Mouse (Mus musculus): Measurements from ENCODE around the gene Mecom. TPM values are rescaled to one million over a fixed set of nuclear protein-coding genes. Genes with fewer than 3 reads are reported as not detected.
A peak's percentile ranks its signal among the peaks of the same experiment; 100 is the strongest.

Gene Mecom
- total RNA-seq, 4 experiments from 2014 or later, result 3.4 to 6.2 (median 5.2) TPM

GRCm38 (mm10) chr3:30038545-30038944, 509.3 kb downstream of the Mecom start:
- DNase-seq (ENCODE audit: low spot score in 2 of 2), result no peak

DNA sequence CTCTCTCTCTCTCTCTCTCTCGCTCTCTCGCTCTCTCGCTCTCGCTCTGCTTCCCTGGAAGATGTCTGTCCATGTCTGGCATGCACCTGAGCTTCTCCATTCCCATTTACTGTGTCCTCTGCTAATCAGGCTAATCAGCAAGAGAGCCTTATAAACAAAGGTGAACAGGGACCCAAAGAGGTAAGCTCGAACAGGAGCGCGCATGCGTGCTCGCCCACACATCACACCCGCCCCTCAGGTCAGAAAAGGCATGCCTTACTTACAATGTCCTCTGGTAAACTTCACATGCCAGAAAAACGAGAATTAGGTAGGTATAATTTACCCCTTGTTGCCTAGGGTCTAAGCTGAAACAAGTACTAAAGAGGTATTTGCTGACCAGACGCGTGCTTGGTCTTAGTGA, 527.8 kb downstream of the Mecom start:
- DNase-seq (ENCODE audit: low spot score in 2 of 2), result no peak

DNA sequence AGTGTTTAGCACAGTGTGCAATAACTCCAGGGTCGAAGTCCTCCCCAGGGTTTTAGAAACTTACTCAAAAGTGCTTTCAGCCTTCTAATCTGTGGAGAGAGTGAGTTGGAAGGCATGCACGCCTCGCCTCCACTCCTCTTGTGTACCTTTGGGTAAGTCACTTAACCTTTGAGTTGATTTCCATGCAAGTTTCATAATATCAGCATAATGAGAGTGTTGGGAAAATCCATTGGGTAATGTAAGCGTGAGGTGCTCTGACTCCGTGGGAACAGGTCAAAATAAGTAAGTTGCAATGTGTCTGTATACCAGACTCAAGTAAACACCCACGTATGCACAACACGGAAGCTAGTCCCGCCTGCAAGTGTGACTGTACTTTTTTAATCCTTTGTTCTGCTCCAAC, 528.4 kb downstream of the Mecom start:
- no peak for DNase-seq (ENCODE audit: low spot score in 2 of 2)

- DNase-seq (ENCODE audit: low spot score in 2 of 2), result no peak
These were observed 529.6 kb downstream of the Mecom start for GRCm38 (mm10) chr3:30018202-30018601.

GRCm38 (mm10) chr3:30016766-30017165, 531.0 kb downstream of the Mecom start:
- no peak for DNase-seq (ENCODE audit: low spot score in 2 of 2)

DNA sequence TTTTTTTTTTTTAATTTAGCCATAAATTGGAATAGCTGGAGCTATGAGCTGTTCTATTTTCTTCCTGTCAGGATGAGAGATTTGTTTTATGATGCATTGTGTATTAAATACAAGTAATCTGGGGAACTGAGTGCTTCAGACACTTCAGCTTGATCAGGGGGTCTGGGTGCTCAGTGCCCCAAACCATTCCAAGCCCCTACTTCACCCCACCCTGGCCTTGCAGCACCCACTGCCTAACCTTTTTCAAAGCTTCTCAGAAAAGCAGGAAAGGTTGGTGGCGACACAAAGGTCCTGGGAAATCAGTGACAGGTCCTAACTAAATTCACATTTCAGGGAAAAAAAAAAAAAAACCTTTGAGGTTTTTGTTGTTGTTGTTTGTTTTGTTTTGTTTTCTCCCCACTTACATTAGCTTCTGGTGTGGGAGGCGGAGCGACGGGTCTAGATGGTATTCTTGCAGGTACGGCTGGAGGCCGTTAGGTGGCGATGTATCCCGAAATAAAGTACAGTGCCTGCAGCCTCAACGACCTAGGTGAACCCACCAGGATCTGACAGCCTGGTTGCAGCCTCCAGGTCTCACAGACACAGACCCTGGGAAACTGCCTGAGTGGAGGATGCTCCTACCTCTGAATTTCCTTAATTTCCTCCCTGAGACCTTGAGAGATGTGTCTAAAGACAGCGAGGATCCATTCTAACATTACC, 532.7 kb downstream of the Mecom start:
- peak; percentile 15 to 25 for DNase-seq (ENCODE audit: low spot score in 2 of 2)

DNA sequence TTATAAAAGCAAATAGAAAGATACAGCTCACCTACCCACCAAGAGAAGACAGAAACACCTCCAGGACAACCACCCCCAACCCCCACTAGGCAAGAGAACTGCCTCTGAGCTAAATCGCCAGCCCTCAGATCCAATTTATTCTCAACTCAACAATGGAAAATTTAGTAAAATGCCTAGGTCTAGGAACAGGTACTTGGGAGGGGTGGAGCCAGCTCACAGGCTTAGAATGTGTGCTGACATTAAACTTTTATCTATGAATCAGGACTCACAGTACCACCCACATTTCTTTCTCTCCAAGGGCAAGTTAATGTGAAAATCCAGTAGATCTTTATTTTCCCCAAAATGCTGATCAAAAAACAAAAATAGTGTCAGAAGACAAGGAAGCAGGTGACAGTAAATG, 533.5 kb downstream of the Mecom start:
- DNase-seq (ENCODE audit: low spot score in 2 of 2), result no peak

GRCm38 (mm10) chr3:30013416-30013815, 534.4 kb downstream of the Mecom start:
- no peak for DNase-seq (ENCODE audit: low spot score in 2 of 2)

- no peak for DNase-seq (ENCODE audit: low spot score in 2 of 2)
These were observed 535.0 kb downstream of the Mecom start for GRCm38 (mm10) chr3:30012666-30013365.

GRCm38 (mm10) chr3:30012150-30012549, 535.7 kb downstream of the Mecom start:
- DNase-seq (ENCODE audit: low spot score in 2 of 2), result no peak

DNA sequence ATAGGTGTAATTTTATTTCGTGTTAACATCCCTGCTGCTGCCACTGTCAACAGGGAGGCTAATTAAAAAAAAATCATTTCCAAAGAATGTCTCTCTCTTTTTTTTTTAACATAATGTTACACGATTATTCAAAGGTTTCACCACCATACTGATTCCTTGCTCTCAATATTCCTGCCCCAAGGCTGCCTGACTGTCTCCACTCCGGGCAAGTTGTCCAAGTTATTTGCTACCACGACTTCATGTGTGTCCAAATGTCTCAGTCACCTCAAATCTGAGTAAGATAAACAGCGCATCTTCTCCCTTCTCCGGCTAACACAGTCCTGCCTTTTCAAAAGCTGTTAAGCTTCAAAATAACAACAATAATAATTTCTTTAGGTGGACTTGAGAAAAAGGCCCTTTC, 536.1 kb downstream of the Mecom start:
- DNase-seq (ENCODE audit: low spot score in 2 of 2), result no peak

DNA sequence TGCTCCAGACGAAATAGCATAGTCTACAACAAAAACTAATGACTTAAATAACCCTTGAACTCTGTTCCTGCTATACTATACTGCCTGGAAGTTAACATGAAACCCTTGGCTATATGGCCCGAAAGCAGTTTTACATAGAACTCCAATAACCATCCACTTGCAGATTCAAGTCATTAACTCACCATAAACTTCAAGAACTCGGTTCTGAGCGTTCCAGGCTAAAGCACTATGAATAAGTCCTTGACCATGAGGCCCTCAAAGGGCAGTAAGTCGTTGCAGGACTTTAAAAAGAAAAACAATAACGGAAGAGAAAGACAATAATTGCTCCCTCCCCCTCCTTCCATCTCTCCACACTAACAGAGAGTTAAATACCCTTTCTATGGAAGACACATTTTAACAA, 536.9 kb downstream of the Mecom start:
- DNase-seq (ENCODE audit: low spot score in 2 of 2), result no peak

- DNase-seq (ENCODE audit: low spot score in 2 of 2), result no peak
These were observed 538.2 kb downstream of the Mecom start for GRCm38 (mm10) chr3:30009596-30009995.

DNA sequence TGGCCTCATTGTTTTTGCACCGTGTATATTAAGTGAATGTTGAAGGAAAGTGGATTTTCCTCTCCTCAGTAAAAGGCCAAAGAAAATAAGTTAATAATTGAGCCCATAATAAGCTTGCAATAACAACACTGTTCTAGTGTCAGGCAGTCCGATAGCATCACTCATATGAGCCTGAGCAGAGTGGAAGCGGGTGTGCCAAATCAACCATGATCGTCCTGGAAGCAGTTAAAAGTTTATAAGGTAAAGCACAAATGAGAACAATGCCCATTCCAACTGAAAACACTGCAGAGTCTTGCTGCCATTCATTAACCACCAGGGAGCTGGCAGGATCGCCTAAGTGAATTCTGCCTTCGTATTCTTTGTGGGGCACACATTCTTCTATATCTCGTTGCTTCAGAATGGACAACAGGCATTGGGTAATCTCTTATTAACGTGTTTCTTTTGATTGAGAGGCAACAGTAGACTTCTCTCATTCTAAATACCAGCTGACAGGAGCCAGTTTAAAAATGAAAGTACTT, 542.9 kb downstream of the Mecom start:
- no peak for DNase-seq (ENCODE audit: low spot score in 2 of 2)

- no peak for DNase-seq (ENCODE audit: low spot score in 2 of 2)
These were observed 547.5 kb downstream of the Mecom start for GRCm38 (mm10) chr3:30000260-30000659.

GRCm38 (mm10) chr3:29999035-29999434, 548.8 kb downstream of the Mecom start:
- DNase-seq (ENCODE audit: low spot score in 2 of 2), result no peak

GRCm38 (mm10) chr3:29997068-29997467, 550.7 kb downstream of the Mecom start:
- no peak for DNase-seq (ENCODE audit: low spot score in 2 of 2)

- DNase-seq (ENCODE audit: low spot score in 2 of 2), result no peak
These were observed 554.5 kb downstream of the Mecom start for GRCm38 (mm10) chr3:29993346-29993745.

- DNase-seq (ENCODE audit: low spot score in 2 of 2), result no peak
These were observed 556.3 kb downstream of the Mecom start for GRCm38 (mm10) chr3:29991523-29991922.

DNA sequence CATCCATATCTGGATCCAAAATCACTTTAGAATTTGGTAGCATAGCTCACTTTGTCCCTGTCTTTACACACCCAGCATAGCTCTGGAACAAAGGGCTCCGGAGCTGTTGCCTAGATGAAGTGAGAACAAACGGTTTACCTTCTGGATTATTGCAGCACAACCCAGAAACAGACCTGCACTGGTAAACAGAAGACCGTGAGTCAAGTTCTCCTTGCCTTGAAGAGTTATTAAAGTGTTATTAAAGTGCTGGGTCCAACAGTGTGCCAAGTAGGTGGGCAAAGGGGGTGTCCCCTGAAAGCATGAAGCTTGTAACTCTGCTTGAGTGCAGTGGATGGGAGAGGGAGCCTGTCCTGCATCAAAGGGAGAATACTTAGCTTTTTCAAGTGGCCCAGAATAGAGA, 563.4 kb downstream of the Mecom start:
- DNase-seq (ENCODE audit: low spot score in 2 of 2), result no peak

- no peak for DNase-seq (ENCODE audit: low spot score in 2 of 2)
These were observed 566.4 kb downstream of the Mecom start for GRCm38 (mm10) chr3:29981259-29981910.

GRCm38 (mm10) chr3:29980531-29980930, 567.3 kb downstream of the Mecom start:
- no peak for DNase-seq (ENCODE audit: low spot score in 2 of 2)
